Mouse (Mus musculus): Measurements from ENCODE around the gene Ptk7. TPM values are rescaled to one million over a fixed set of nuclear protein-coding genes. Genes with fewer than 3 reads are reported as not detected.

Ptk7 gene
- total RNA-seq (2021), result 10 to 100 TPM; 19.6 to 21.4 TPM
- long read RNA-seq, experiment 1, full-length matches to known transcripts, result 21 of 32 reads
- long read RNA-seq, experiment 1, partial matches to known transcripts, result 7 of 32 reads
- long read RNA-seq, experiment 1, other reads (novel, unspliced or antisense), result 4 of 32 reads
- long read RNA-seq, experiment 2, full-length matches to known transcripts, result 4 of 6 reads
- long read RNA-seq, experiment 2, partial matches to known transcripts, result 2 of 6 reads
- long read RNA-seq, experiment 2, other reads (novel, unspliced or antisense), result 0 of 6 reads

DNA sequence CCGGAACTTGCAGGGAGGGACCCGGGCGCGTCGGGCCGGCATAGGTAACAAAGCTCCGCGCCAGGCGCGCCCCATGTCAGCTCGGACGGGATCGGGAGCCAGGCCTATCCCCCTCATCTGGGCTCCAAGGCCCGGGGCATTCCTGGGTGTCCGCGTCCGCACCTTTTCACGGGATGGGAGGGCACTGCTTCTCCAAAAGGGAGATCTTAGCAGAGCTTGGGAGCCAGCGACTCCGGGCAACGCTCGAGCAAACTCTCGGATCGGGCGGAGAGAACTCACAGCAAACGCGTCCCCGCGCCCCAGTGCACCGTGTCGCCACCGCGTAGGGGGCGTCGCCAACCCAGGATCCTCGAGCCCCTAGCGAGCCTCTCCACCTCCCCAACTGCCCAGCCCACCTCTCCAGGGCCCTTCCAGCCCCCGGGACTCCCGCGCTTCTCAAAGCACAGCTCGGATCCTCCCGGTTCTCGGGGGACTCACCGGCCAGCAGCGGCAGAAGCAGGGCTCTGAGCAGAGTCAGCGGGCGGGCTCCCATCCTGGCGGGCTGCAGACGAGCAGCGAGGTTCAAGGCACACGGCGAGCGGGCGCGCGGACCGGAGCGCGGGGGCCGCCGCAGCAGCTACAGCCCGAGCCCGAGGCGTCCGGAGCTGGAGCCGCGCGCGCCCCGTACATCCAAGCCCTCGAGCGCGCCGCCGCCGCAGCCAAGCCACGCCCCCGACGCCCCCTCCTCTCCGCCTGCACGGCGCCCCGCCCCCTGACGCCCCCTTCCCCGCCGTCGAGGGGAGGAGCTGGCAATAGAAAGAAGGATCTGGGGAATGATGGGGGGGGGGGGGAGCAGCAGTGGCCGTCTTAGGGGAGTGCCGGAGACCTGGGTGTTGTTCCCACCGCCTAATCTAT lies at the start of gene Ptk7:
Gene Ptk7, minus strand, starts transcription at position 714 of the 894 bp plus-strand sequence.
- peak; percentile 84 for DNase-seq

GRCm38 (mm10) chr17:46678911-46679310 lies 49.6 kb upstream of the Ptk7 start:
- DNase-seq, result no peak

DNA sequence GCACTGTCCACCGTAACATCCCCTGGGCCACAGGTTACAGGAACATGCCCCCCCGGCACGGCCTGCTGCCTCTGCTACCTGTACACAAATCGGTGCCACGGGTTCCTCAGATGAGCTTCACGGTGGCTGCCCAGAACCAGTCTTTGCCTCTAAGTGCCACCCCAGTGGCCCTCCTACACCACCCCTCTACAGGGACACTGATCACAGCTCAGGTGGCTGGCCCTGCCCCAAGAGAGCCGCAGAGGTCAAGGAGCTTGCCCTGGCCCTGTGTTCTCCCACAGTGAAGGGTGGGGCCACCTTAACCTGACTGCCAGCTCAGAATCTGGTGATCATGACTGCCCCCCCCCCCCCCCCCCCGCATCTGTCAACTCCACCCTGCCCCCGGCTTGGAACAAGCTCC lies 49.1 kb upstream of the Ptk7 start, which contains the start of gene Mea1:
Gene Mea1, plus strand, starts transcription at position 378 of the 400 bp plus-strand sequence.
- DNase-seq, result no peak

DNA sequence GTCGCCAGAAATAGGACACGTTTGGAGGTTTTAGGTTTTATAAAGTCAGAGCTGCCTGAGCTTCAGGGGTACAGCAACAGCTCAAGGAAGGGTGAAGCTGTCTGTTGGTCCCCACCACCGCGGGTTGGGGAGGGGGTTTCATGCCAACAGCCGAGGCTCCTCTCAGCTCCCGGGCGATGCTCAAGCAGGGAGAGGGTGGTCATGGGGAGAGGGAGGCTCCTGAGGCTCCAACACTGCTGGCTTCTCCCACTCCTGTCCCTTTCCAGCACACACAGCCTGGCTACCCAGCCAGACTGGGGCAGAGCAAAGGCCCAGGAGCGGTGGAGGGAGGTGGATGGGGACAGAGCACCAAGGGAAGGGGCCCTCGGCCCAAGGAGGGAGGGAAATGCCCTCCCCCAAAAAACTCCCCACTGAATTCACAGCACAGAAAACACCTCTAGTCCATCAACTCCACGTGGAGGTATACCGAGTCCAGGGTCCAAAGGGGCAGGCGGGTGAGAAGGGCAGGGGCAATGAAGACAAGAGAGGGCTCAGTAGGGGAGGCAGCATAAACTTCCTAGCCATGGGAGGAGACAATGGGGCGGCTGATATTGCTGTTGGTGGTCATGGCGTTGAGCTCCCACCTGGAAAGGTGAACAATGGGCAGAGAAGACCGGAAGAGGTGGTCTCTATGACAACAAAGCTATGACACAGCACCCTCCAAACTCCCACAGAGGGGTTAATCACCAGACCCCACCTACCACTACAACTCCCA lies 45.4 kb upstream of the Ptk7 start:
- DNase-seq, result no peak

DNA sequence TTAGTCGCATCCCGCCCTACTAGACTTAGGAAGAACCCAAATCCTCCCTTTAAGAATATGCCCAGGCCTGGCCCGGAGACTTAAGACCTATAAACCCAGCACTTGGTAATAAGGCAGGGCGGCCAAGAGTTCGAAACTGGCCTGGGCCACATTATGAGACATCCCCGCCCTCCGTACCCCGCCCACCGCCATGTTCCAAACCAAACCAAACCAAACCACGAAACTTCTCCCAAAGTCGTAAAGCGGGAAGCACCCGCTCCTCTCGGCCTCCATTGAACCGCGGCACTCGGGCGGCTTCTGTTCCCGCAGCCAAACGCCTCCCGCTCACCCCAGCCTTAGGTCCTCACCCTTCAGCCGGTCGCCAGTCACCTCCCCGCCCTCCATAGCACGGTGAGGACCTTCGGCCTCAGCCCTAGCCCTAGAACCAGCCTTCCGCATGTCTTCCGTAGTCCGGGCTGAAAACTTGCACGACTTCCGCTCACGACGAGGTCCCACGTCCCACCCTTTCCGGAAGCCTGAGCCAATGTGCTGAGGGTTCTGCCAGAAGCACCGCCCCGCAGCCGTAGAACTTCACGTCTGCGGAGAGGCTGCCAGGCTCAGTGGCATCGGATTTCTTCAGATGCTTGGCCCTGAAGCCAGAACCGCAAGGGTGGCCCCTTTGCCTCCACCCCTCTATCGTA lies 44.7 kb upstream of the Ptk7 start, which contains the start of gene Rrp36:
Gene Rrp36, minus strand, starts transcription at position 503 of the 680 bp plus-strand sequence.
- peak; percentile 94 for DNase-seq

DNA sequence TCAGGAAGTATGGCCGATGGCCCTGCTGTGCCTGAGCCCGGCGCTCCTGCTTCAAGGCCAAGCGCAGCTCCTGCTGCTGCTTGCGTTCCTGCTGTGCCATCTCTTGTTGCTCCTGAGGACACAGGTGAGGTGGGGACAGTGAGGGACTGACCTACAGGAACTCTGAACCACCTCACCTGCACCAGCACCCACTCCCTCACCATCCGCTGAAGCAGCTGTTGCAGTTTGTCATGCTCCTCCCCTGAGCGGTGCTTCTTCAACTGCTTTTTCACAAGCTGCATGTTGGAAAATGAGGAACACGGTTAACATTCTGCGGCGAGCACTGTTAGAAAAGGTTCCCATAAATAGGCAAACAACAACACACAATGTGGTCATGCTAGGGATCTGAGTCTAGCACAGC lies 40.6 kb upstream of the Ptk7 start:
- no peak for DNase-seq

- DNase-seq, result peak; percentile 64
Measured at GRCm38 (mm10) chr17:46667712-46668111, 38.4 kb upstream of the Ptk7 start.

DNA sequence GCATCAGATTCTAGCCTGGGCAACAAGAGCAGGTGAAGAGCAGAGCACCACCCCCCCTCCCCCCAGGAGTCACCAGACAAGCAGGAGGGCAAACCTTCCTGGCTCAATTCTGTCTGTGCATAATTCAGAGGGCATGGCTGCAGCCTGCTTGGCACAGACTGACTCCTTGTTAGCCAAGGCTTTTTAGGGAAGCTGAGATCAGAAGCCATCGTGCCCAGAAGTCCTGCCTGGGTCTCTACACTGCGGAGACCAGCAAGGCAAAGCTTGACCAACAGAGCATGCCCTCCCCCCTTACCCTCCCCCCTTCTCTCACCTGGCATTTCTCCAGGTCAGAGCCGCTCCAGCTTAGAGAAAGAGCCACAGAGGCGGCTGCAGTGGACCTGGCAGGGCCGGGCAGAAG lies 33.4 kb upstream of the Ptk7 start:
- no peak for DNase-seq

- DNase-seq, result no peak
Measured at GRCm38 (mm10) chr17:46661981-46662380, 32.7 kb upstream of the Ptk7 start.

GRCm38 (mm10) chr17:46661351-46661750 lies 32.0 kb upstream of the Ptk7 start:
- DNase-seq, result no peak

DNA sequence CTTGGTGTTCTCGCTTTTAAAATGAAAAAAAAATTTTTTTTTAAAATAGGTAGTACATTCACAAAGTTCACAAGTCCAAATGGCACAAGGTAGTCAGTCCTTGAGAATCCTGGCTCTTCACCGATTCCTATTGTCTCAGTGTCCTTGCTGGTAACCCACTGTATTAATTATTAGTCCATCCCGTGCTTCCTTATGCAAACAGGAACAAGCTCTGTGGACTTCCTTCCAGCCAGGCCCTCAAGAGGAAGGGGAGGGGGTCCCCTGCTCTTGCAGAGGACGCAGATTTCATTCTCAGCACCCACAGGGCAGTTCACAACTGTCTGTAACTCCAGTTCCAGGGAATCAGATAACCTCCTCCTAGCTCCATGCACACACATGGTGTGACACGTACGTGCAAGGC lies 26.8 kb upstream of the Ptk7 start:
- DNase-seq, result no peak

GRCm38 (mm10) chr17:46651755-46652547 lies 22.6 kb upstream of the Ptk7 start:
- DNase-seq, result no peak

GRCm38 (mm10) chr17:46651292-46651691 lies 22.0 kb upstream of the Ptk7 start:
- no peak for DNase-seq

DNA sequence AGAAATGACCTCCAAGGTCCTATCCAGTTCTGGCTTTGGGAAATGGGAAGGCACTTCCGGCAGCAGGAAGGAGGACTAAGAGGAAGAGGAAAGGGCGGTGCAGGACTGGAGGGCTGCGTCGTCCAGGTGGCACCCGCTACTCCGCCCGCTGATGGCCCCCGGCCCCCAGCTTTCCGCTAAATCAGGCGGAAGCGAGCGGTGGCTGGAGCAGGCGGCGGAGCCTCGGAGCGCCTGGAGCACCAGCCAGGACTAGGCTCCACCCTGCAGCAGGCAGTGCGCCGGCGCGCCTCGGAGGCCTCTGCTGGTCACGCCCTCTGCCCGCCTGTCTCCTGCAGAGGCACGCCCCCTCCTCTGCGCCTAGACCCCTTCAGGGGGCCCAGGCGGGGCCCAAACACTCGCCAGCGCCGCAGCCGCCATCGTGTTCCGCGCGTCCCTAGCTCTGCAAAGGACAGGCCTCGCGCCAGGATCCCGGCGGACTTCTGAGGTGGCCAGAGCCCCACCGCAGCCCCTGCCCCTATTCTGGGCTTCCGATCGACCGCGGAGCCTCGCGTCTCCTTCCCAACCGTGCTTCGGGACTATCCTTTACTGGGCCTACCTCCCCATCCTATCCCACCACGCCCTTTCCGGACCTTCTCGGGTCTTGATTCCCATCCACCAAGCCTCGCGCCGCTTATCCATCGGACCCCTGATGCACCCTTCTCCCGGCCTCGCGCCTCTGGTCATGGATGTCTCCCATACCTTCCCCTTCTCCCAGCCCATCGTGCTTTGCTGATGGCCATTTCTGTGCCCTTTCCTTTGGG lies 21.1 kb upstream of the Ptk7 start, which contains the start of gene Cul7:
Gene Cul7, plus strand, starts transcription at position 106 of the 800 bp plus-strand sequence.
- peak; percentile 95 for DNase-seq

DNA sequence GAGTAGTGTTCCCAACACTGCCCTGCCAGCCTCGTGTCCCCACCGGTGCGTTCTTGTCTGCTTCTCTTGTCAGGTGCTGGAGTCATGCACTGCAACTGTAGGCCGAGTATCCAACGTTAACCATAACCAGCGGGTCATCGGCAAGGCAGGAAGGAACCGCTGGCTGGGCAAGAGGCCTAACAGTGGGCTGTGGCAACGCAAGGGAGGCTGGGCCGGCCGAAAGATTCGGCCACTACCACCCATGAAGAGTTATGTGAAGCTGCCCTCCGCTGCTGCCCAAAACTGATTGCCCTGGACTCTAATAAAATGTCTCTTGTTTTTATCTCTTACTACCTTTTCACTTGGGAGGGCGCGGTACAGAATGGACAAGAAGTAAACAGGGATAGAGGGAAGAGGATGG lies 20.5 kb upstream of the Ptk7 start:
- DNase-seq, result peak; percentile 43

DNA sequence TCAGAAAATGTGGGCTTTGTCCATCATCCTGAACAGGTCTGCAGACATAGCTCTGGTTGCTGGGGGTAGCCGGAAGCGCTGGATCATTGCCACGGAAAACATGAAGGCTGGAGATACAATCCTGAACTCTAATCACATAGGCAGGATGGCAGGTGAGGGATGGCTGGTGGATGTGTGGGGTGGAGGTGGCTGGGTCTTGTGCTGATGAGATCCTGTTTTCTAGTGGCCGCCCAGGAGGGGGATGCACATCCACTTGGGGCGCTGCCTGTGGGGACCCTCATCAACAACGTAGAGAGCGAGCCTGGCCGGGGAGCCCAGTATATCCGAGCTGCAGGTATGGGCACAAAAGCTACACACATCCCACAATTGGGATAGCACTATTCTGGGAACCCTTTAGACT lies 19.1 kb upstream of the Ptk7 start:
- no peak for DNase-seq

GRCm38 (mm10) chr17:46647279-46647678 lies 18.0 kb upstream of the Ptk7 start:
- no peak for DNase-seq

DNA sequence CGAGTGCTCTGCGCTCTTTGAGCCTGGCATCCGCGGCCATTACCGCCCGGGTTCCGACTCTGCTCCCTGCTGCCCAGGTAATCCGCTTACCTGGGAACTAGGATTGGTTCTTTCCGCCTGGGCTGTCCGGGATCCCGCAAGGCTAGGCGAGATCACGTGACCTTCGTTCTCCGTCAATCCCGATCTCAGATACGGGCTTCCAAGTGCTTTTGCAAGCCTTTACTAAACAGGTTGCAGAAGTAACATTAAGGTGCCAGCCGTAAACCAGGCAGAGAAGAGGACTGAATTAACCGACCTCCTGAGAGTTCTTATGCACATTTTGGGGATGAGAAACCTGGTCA lies 17.0 kb upstream of the Ptk7 start:
- no peak for DNase-seq

GRCm38 (mm10) chr17:46645561-46646321 lies 16.4 kb upstream of the Ptk7 start, which contains the start of the genes Klc4 and Mrpl2:
TSS of gene Klc4 (minus strand) at chr17:46646022.
TSS of gene Mrpl2 (plus strand) at chr17:46646229.
- peak; percentile 99 for DNase-seq

All from adrenal gland, postnatal 10 days (tissue).